In the genomic region with DNA sequence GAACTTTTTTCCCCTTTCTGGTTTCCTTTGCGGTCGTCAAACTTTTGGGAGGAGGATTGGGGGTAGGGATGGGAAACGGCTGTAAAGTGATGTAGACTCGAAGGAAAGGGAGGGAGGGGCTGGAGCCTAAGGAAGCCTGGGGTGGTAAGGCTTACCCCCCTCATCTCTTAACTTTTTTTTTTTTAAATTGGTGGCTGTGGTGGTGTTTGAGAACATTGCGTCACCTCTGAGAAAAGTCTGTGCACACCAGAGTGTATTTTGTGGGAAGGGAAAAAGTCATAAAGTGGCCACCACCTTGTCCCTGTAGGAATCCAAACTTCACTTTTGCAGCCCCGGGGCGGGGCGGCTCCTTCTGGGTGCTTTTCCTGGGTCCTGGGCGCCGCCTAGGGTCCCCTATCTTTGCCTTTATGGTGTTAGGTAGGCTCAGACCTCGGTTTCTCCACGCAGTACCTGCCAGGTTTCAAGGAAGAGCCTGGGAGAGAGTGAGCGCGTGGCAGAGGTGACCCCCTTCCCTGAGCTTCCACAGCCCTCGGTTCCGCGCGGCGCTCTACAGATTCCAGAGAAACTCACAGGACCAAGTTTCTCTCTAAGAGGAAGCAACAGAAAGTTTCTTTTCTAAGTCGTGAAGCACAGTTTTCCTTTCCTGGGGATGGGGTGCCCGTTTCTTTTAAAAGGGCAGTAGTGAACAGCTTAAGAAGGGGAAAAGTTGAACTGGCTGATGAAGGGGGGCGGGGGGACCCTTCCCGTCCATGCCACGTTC, we compare ENCODE assay signal across 8 mouse cellular contexts. TPM values are rescaled to one million over a fixed set of nuclear protein-coding genes. Genes with fewer than 3 reads are reported as not detected.
DNase-seq lines count a peak whose midpoint lies in the region; ATAC-seq and TF ChIP-seq lines count a peak whose summit lies in the region.

No protein-coding gene starts in this region.

- no peaks in the 10 kb centered on the region for H3K27me3 ChIP-seq in forebrain, embryonic 10.5 days (ENCODE audit: poor library complexity, severe bottlenecking)
- peaks cover 16% of the 10 kb centered on the region for H3K27me3 ChIP-seq in hindbrain, embryonic 14.5 days (ENCODE audit: control insufficient read depth, insufficient read depth, low read length)
- peaks cover 26% of the 10 kb centered on the region for H3K27me3 ChIP-seq in liver, embryonic 16.5 days (ENCODE audit: control insufficient read depth, insufficient read depth, low read depth, low read length)

- peak overlapping the region; percentile 79 for H3K4me3 ChIP-seq in forebrain, embryonic 10.5 days
- peak overlapping the region; percentile 60 for H3K4me3 ChIP-seq in hindbrain, embryonic 14.5 days (replicated peaks; ENCODE audit: low read length)
- peak overlapping the region; percentile 63 for H3K4me3 ChIP-seq in liver, embryonic 16.5 days (ENCODE audit: low read depth, low read length)
- H3K4me3 ChIP-seq in olfactory bulb, adult 2 months (ENCODE audit: insufficient read depth, low read depth, low read length), result peak overlapping the region; percentile 53

- TF ChIP-seq CTCF in olfactory bulb, adult 2 months (IDR thresholded peaks at IDR 0.05; ENCODE audit: insufficient read depth, low read depth, low read length), result no peak

- no peaks in the 10 kb centered on the region for H3K9me3 ChIP-seq in forebrain, embryonic 10.5 days
- H3K9me3 ChIP-seq in hindbrain, embryonic 14.5 days (ENCODE audit: control insufficient read depth, low read length), result no peaks in the 10 kb centered on the region
- no peaks in the 10 kb centered on the region for H3K9me3 ChIP-seq in liver, embryonic 16.5 days (replicated peaks; ENCODE audit: control insufficient read depth, low read length)

- peak overlapping the region; percentile 58 for H3K9ac ChIP-seq in hindbrain, embryonic 14.5 days
- peak overlapping the region; percentile 41 for H3K9ac ChIP-seq in liver, embryonic 16.5 days (ENCODE audit: low read depth, low read length)

- H3K4me2 ChIP-seq in hindbrain, embryonic 14.5 days (replicated peaks), result peak overlapping the region; percentile 90
- peak overlapping the region; percentile 59 for H3K4me2 ChIP-seq in liver, embryonic 16.5 days (ENCODE audit: low read depth, low read length)

- H3K4me1 ChIP-seq in forebrain, embryonic 10.5 days, result peaks cover 34% of the 10 kb centered on the region
- peaks cover 9% of the 10 kb centered on the region; the same call in 1 of the 2 replicates for H3K4me1 ChIP-seq in hindbrain, embryonic 14.5 days (replicated peaks; ENCODE audit: control insufficient read depth, insufficient read depth, low read length)
- H3K4me1 ChIP-seq in liver, embryonic 16.5 days (ENCODE audit: control insufficient read depth, low read depth, low read length), result no peaks in the 10 kb centered on the region
- peaks cover 17% of the 10 kb centered on the region for H3K4me1 ChIP-seq in olfactory bulb, adult 2 months (ENCODE audit: control insufficient read depth, insufficient read depth, low read length)

- no peak for TF ChIP-seq POLR2A in olfactory bulb, adult 2 months (IDR thresholded peaks at IDR 0.05; ENCODE audit: insufficient read depth, low read depth, low read length)

- peak; percentile 26 for DNase-seq in ovary, postnatal 36 days (ENCODE audit: low spot score)
- DNase-seq in ovary, postnatal 14 days (ENCODE audit: low spot score), result no peak
- peak; percentile 48 for DNase-seq in forebrain, embryonic 10.5 days (ENCODE audit: extremely low spot score, low spot score)
- no peak for DNase-seq in hindbrain, embryonic 14.5 days (ENCODE audit: low spot score)
- DNase-seq in frontal cortex, postnatal 25 days (ENCODE audit: low spot score in 2 of 2), result no peak

- peak overlapping the region; percentile 98 for H3K27ac ChIP-seq in forebrain, embryonic 10.5 days
- H3K27ac ChIP-seq in hindbrain, embryonic 14.5 days, result 0 out of 2 replicates have a peak overlapping the region, but pooled peaks have one; percentile 34
- peak overlapping the region; percentile 59 for H3K27ac ChIP-seq in liver, embryonic 16.5 days (ENCODE audit: low read length)
- no peak overlapping the region for H3K27ac ChIP-seq in olfactory bulb, adult 2 months (ENCODE audit: insufficient read depth, low read depth, low read length)

- WGBS in forebrain, embryonic 10.5 days, result under 1% methylated on average over 24 of the region's 24 CpGs
- WGBS in hindbrain, embryonic 14.5 days, result 0% methylated on average over 24 of the region's 24 CpGs
- under 1% methylated on average over 24 of the region's 24 CpGs for WGBS in liver, embryonic 16.5 days (ENCODE audit: insufficient replicate concordance)
- 1% methylated on average over 24 of the region's 24 CpGs for WGBS in olfactory bulb, adult 2 months

- H3K36me3 ChIP-seq in forebrain, embryonic 10.5 days (replicated peaks), result peaks cover 24% of the 10 kb centered on the region
- H3K36me3 ChIP-seq in hindbrain, embryonic 14.5 days (replicated peaks; ENCODE audit: control insufficient read depth, insufficient read depth), result no peaks in the 10 kb centered on the region
- H3K36me3 ChIP-seq in liver, embryonic 16.5 days (ENCODE audit: control insufficient read depth, insufficient read depth), result no peaks in the 10 kb centered on the region

- ATAC-seq in hindbrain, embryonic 14.5 days (ENCODE audit: low FRiP score), result peak; percentile 21; the same call in 1 of the 2 replicates
- peak; percentile 20; the same call in 1 of the 2 replicates for ATAC-seq in liver, embryonic 16.5 days (ENCODE audit: low read depth)
- ATAC-seq in erythroid progenitor cell, adult 5-6 weeks (replicated peaks; ENCODE audit: low FRiP score, poor library complexity, severe bottlenecking), result no peak

RNA-seq across cellular contexts. Expression of gene Fn1, which starts 0.6 kb away (rescaled TPM):
- 94.7 and 94.9 TPM in 2 replicates for polyA plus RNA-seq in forebrain, embryonic 10.5 days (2016; fragmentation: Nextera tagmentation; extraction: Ambion mirVana)
- 33.6 and 39.5 TPM in 2 replicates for polyA plus RNA-seq in hindbrain, embryonic 14.5 days (2014; fragmentation: Nextera tagmentation; extraction: Ambion mirVana)
- 157 and 184 TPM in 2 replicates for polyA plus RNA-seq in liver, embryonic 16.5 days (2015; fragmentation: Nextera tagmentation; extraction: Ambion mirVana)
- not detected in 2 replicates for polyA plus RNA-seq in olfactory bulb, adult 2 months (2012; ENCODE audit: insufficient read depth, insufficient read length, low replicate concordance, missing spikeins)
- total RNA-seq in erythroid progenitor cell, adult 5-6 weeks (2015; ENCODE audit: low replicate concordance), result 72.1 and 78.6 TPM in 2 replicates
- total RNA-seq in erythroid progenitor cell, adult 5-6 weeks (2017; ENCODE audit: low replicate concordance), result 13.5 and 35.3 TPM in 2 replicates

Comparison
In these comparisons a context has a peak if more than half of its experiments do, and no peak if none do; other contexts are left out.
1. DNase-seq: peak in ovary, postnatal 36 days (single experiment) and forebrain, embryonic 10.5 days (single experiment); none in ovary, postnatal 14 days (single experiment), hindbrain, embryonic 14.5 days (single experiment) and frontal cortex, postnatal 25 days (0 of 2).
2. Peak in every context shown above with its lines, with median percentiles within 50 percentile points of each other: H3K4me3 ChIP-seq.